Mouse (Mus musculus) cerebellum, adult 2 months (tissue): ENCODE data around the gene Cks1b. TPM values are rescaled to one million over a fixed set of nuclear protein-coding genes. Genes with fewer than 3 reads are reported as not detected.
A peak's percentile ranks its signal among the peaks of the same experiment; 100 is the strongest.

Experiments used
- DNase-seq, 2 experiments: peaks; one replicate each; pipeline ENCODE4 v3.0.0; 2021
- H3K27ac ChIP-seq: fragments of 200-500 bp; 2 replicates; pipeline ENCODE4 v1.5.1; 2012; ENCODE audit warnings: low read length, control low read depth, inconsistent platforms; ENCODE audit not compliant: insufficient read depth
- H3K27me3 ChIP-seq: fragments of 200-500 bp; 2 replicates; pipeline ENCODE4 v1.6.1; 2012; ENCODE audit warnings: inconsistent platforms, mild to moderate bottlenecking, low read length, moderate library complexity; ENCODE audit not compliant: control insufficient read depth, insufficient read depth
- H3K4me1 ChIP-seq: fragments of 200-500 bp; 2 replicates; pipeline ENCODE4 v1.6.1; 2011; ENCODE audit warnings: low read length; ENCODE audit not compliant: control insufficient read depth, insufficient read depth
- H3K4me3 ChIP-seq: fragments of 200-500 bp; replicated peaks from 2 replicates; pipeline ENCODE3; 2011; ENCODE audit warnings: mild to moderate bottlenecking, low read depth, low read length, control low read depth; ENCODE audit not compliant: insufficient read depth
- CTCF ChIP-seq: fragments of 200-500 bp; IDR thresholded peaks from 2 replicates; pipeline ENCODE4 v1.5.1; 2011; ENCODE audit warnings: low read depth, mild to moderate bottlenecking, control low read depth, low read length, moderate library complexity, borderline replicate concordance; ENCODE audit not compliant: insufficient read depth
- POLR2A ChIP-seq: fragments of 200-500 bp; IDR thresholded peaks from 2 replicates; pipeline ENCODE4 v1.6.1; 2011; ENCODE audit warnings: low read length, control low read depth, borderline replicate concordance; ENCODE audit not compliant: insufficient read depth
- WGBS: fragments of 180-500 bp; shearing (Covaris S2); methylation state at CpG from one replicate; pipeline ENCODE4 v1.1.7; 2018; 5-methylcytosine and 5-hydroxymethylcytosine counted together
- polyA plus RNA-seq: library from polyadenylated mRNA; depleted of rRNA; stranded (reverse); fragments of >200 nt; gene quantifications from 2 replicates; pipeline ENCODE4 v1.2.3, GENCODE M21; 2012

Cks1b gene
- polyA plus RNA-seq, 1 experiment = 7.0 TPM

GRCm38 (mm10) chr3:89392871-89393311, 25.3 kb downstream of the Cks1b start:
- no peak for TF ChIP-seq CTCF
- DNase-seq = peak; percentile 58 to 59
- H3K27me3 ChIP-seq = no peaks in the 10 kb centered on the region
- H3K4me3 ChIP-seq = peak overlapping the region; percentile 98
- WGBS = 0% methylated on average over 23 of the region's 24 CpGs
- H3K27ac ChIP-seq = peak overlapping the region; percentile 86
- H3K4me1 ChIP-seq = peaks cover 17% of the 10 kb centered on the region

GRCm38 (mm10) chr3:89391663-89392511, 26.3 kb downstream of the Cks1b start:
- TF ChIP-seq POLR2A = no peak
- TF ChIP-seq CTCF = no peak
- H3K27ac ChIP-seq = peak overlapping the region; percentile 93
- peak overlapping the region; percentile 98 for H3K4me3 ChIP-seq
- no peaks in the 10 kb centered on the region for H3K27me3 ChIP-seq
- peak; percentile 71 to 73 for DNase-seq
- peaks cover 26% of the 10 kb centered on the region for H3K4me1 ChIP-seq
- 1% methylated on average over 56 of the region's 56 CpGs for WGBS

- TF ChIP-seq POLR2A = no peak
- TF ChIP-seq CTCF = no peak
- 5% methylated on average over 19 of the region's 19 CpGs for WGBS
Measured at GRCm38 (mm10) chr3:89390699-89391662, 27.2 kb downstream of the Cks1b start.

GRCm38 (mm10) chr3:89390111-89390515, 28.1 kb downstream of the Cks1b start:
- Histone ChIP-seq H3K4me1 (peaks cover 26% of the 10 kb centered on the region), H3K4me3 (no peak overlapping the region), H3K27ac (peak overlapping the region; percentile 24; the same call in 1 of the 2 replicates), H3K27me3 (no peaks in the 10 kb centered on the region)
- peak; percentile 51 to 53 for DNase-seq
- TF ChIP-seq CTCF = no peak
- no peak for TF ChIP-seq POLR2A
- 0% methylated on average over 5 of the region's 5 CpGs for WGBS

More at GRCm38 (mm10) chr3:89390699-89391662, 27.2 kb downstream of the Cks1b start:
- Histone ChIP-seq H3K27ac (peak overlapping the region; percentile 70), H3K4me3 (peak overlapping the region; percentile 98), H3K27me3 (no peaks in the 10 kb centered on the region), H3K4me1 (peaks cover 26% of the 10 kb centered on the region)
- peak; percentile 42 to 47 for DNase-seq

- H3K4me1 ChIP-seq = peaks cover 32% of the 10 kb centered on the region
- WGBS = 66% methylated on average over 6 of the region's 6 CpGs
- no peaks in the 10 kb centered on the region for H3K27me3 ChIP-seq
- peak in 1 of 2 experiments; percentile 50 for DNase-seq
- no peak overlapping the region for H3K4me3 ChIP-seq
- TF ChIP-seq CTCF = no peak
- TF ChIP-seq POLR2A = no peak
- no peak overlapping the region for H3K27ac ChIP-seq
Measured at GRCm38 (mm10) chr3:89388901-89389740, 29.1 kb downstream of the Cks1b start.

- DNase-seq = peak; percentile 57
- no peak overlapping the region for H3K27ac ChIP-seq
- peaks cover 38% of the 10 kb centered on the region for H3K4me1 ChIP-seq
- H3K27me3 ChIP-seq = no peaks in the 10 kb centered on the region
- no peak for TF ChIP-seq POLR2A
- TF ChIP-seq CTCF = no peak
- 24% methylated on average over 11 of the region's 11 CpGs for WGBS
- H3K4me3 ChIP-seq = no peak overlapping the region
Measured at GRCm38 (mm10) chr3:89388134-89388881, 29.9 kb downstream of the Cks1b start.

GRCm38 (mm10) chr3:89387632-89388031, 30.6 kb downstream of the Cks1b start:
- peak in 1 of 2 experiments; percentile 27 for DNase-seq
- Histone ChIP-seq H3K27ac (no peak overlapping the region), H3K4me1 (peaks cover 38% of the 10 kb centered on the region), H3K4me3 (no peak overlapping the region), H3K27me3 (no peaks in the 10 kb centered on the region)
- TF ChIP-seq POLR2A (no peak), CTCF (no peak)
- WGBS = 65% methylated on average over 11 of the region's 11 CpGs
